Mouse (Mus musculus) left cerebral cortex, adult 8-10 months (tissue): Measurements from ENCODE around the gene Tbc1d10a. TPM values are rescaled to one million over a fixed set of nuclear protein-coding genes. Genes with fewer than 3 reads are reported as not detected.
A peak's percentile ranks its signal among the peaks of the same experiment; 100 is the strongest.

Source experiments
- DNase-seq, 2 experiments: peaks; one replicate each; pipeline ENCODE4 v3.0.0; 2022; ENCODE audit warnings: low spot score in 2 of 2
- total RNA-seq, 4 experiments: library from RNA; stranded (reverse); gene quantifications; 2 replicates each; pipeline ENCODE4 v1.2.4; 2022

Gene Tbc1d10a
- total RNA-seq, 4 experiments from 2014 or later: 24.1 to 33.2 (median 28.3) TPM

- DNase-seq: no peak
Measured at GRCm38 (mm10) chr11:4215061-4215460, 28.5 kb downstream of the Tbc1d10a start.

DNA sequence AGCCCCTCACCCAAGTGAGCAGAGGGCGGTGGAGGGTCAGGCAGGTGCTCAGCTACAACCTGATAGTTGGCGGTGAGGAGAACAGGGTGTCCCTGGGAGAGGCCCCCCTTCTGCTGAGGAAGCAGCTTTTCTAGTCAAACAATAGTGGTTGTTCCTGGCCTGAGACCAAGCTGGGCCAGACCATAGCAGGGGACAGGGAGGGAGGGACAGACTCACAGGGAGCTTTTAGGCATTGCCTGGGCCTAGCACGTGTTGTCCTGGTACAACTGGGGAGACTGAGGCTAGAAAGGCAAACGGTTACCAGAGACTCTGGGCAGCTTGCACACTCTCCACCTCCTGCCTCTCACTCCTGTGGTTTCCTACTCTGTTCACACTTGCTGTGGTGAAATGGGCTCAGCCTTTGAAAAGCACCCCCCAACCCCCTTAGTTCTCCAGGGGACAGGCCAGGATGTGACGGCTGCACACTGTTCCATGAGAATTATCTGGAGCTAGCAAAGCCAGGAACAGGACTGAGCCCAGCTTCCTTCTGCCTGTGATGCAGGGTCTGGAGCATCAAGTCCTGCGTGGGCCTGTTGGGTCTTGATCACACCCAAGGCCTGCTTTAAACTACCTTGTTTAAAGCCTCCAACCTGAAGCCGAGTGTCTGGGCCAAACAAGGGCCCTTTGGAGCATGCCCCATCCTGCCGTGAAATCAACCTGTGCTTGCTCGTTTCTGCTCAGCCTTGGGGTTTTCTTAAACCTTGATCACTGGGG lies 29.8 kb downstream of the Tbc1d10a start:
- DNase-seq: no peak

GRCm38 (mm10) chr11:4217914-4218629 lies 31.5 kb downstream of the Tbc1d10a start, which contains the start of gene Castor1:
Gene Castor1 (plus strand): TSS chr11:4218225.
- DNase-seq: peak; percentile 39 to 54

- DNase-seq: no peak
Measured at GRCm38 (mm10) chr11:4218637-4219036, 32.0 kb downstream of the Tbc1d10a start.

DNA sequence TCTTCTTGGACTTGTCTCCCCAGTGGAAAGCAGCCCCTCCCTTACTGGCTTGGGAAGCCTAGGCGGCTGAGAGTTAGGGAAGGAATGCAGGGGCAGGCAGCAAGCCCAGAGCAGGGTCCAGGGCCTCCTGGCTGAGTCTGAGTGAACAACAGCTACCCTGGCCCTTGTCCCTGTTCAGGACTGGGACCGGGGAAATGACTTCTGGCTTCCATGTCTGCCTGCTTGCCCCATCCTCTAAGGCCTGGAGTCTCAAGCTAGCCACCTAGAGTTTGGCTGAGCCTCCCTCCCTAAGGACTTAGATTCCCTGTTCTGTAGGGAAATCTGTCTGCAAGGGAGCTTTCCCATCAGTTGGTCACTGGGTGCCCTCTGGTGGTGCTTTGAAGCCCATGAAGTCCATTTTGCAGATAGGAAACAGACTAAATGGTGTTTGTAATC lies 32.7 kb downstream of the Tbc1d10a start:
- DNase-seq: peak; percentile 34 to 65

DNA sequence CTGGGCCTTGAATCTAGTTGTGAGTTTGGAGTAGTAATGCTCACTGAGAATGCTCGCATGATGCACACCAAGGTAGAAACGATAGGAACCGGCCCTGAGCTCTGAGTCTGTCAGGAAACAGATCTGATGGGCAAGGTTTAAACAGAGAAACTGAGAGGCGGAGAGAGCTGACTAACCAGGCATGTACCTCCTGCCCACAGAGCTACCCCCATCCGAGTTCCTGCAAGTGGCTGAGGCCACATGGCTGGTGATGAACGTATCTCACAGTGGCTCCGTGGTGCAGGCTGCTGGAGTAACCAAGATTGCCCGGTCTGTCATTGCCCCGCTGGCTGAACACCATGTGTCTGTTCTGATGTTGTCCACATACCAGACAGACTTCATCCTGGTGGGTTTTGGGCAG lies 33.3 kb downstream of the Tbc1d10a start:
- DNase-seq: no peak

DNA sequence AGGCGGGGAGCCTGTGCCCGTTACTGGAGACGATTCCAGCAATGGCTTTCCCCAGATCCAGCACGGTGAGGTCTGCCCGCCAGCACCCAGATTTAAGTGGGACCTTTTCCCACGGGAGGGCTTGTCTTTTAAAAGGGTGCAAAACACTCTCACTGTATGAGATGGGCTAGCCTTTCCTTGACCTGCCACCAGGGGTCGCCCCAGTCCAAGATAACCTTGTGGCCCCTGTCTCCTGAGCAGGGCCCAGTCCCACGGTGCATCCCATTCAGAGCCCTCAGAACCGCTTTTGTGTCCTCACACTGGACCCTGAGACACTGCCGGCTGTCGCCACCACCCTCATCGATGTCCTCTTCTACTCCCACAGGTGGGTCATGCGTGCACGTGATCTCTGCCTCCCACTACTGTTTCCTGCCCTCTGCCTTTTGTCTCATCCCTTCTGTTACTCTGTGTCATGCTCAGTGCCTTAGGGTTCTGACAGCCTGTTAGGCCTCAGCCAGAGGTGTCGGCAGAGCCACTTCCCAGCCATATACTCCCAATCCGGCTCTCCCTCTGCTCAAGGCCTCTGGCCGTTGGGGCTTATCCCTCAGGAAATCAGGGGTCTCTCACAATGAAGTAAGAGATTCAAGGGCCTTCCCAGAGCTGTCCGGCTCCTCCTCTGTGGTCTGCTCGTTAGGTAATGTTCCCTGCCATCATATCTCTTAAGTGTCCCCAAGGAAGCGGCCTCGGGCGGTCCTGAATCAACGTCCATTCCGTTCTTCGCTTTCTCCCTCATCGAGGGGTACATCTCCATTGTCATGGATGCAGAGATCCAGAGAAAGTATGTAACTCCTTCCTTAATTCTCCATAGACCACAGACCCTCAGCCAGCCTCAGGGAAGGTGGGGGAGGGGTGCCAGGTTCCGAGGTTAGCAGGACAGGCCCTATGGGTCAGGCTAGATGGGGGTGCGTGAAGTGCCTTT lies 34.1 kb downstream of the Tbc1d10a start:
- peak in 1 of 2 experiments; percentile 54 for DNase-seq

GRCm38 (mm10) chr11:4222046-4222950 lies 35.7 kb downstream of the Tbc1d10a start:
- DNase-seq: no peak

GRCm38 (mm10) chr11:4223393-4224188 lies 37.0 kb downstream of the Tbc1d10a start:
- no peak for DNase-seq

- DNase-seq: no peak
Measured at GRCm38 (mm10) chr11:4224223-4224622, 37.6 kb downstream of the Tbc1d10a start.

DNA sequence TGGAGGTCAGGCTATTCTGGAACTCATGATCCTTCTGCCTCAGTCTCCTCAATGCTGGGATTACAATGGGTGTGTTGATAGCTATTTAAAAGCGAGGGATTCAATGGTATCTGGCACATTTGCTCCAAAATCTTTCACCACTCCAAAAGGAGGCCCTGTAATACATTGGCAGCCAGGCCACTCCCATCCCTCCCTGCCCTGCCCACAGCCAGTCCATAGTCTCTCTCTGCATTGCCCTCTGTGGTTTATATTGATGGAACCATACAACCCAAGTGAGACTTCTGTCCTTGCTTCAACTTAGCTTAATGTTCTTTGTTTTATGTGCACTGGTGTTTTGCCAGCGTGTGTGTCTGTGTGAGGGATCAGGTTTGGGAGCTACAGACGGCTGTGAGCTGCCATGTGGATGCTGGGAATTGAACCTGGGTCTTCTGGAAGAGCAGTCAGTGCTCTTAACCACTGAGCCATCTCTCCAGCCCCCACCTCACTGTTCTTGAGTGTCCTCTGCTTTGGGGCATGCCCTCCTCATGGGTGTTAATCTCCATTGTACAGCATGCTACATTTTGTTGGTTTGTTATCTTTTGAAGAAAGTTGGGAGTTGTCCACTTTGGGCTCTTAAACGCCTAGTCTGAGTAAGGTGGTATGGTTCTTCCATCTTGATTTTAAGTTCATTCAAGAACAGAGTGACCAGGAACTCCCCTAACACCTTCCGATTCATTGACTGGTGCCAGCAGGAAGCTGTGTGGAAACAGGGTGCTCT lies 40.2 kb downstream of the Tbc1d10a start:
- DNase-seq: no peak

DNA sequence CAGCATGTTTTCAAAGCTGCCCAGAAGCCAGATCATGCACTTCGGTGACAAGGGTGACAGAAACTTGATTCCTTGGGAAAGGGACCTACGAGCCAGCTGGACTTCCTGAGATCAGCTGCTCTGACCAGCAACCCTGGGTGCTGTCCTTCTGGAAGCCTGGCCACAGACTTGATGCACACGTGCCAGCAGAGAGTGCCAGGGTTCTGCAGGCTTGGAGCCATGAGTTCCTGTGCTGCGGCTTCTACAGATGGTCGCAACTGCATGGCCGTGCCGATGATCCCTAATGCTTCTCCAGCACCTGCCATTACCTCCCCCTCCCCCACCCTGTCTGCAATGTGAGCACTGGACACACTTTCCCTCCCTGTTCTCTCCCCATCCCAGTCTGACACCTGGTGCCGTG lies 41.9 kb downstream of the Tbc1d10a start:
- no peak for DNase-seq

- no peak for DNase-seq
Measured at GRCm38 (mm10) chr11:4229841-4230240, 43.3 kb downstream of the Tbc1d10a start.

GRCm38 (mm10) chr11:4231435-4231834 lies 44.8 kb downstream of the Tbc1d10a start:
- no peak for DNase-seq

DNA sequence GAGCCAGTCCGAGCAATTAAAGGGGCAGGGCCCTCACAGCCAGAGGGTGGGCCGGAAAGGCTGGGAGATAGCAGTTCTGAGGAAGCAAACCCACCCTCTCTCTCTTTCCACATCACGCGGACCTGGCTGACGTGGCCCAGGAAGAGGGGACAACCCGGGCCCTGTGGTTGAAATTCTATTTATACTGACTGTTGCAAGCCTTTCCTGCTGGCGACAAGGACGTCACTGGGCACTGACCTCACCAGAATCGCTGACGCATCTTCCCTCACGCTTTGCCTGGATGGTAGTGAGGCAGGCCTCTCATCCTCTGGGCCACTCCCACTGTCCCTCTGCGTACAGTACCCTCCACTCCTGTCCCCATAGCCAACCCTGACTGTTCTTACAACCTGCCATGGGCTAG lies 46.1 kb downstream of the Tbc1d10a start:
- DNase-seq: no peak

GRCm38 (mm10) chr11:4235052-4235655 lies 48.6 kb downstream of the Tbc1d10a start:
- no peak for DNase-seq

GRCm38 (mm10) chr11:4235665-4236545 lies 49.3 kb downstream of the Tbc1d10a start, which contains the start of gene Osm:
Gene Osm (plus strand): TSS chr11:4236420.
- DNase-seq: no peak
